Mouse (Mus musculus) adrenal gland, postnatal 10 days (tissue): ENCODE results near the gene Hdac10. TPM values are rescaled to one million over a fixed set of nuclear protein-coding genes. Genes with fewer than 3 reads are reported as not detected.
A peak's percentile ranks its signal among the peaks of the same experiment; 100 is the strongest.

Source experiments
- DNase-seq: peaks from one replicate; pipeline ENCODE4 v3.0.0; 2021; ENCODE audit warnings: mixed read lengths
- microRNA-seq: library from miRNA; unstranded; fragments of <30 nt; microRNA quantifications from one replicate; pipeline ENCODE4 v1.2.0, GENCODE M21; 2021
- total RNA-seq, 2 experiments: library from RNA; stranded (reverse); gene quantifications; 2 replicates each; pipeline ENCODE4 v1.2.3; 2021

Gene Hdac10
- total RNA-seq, 2 experiments from 2014 or later = 10.5 to 17.8 TPM

DNA sequence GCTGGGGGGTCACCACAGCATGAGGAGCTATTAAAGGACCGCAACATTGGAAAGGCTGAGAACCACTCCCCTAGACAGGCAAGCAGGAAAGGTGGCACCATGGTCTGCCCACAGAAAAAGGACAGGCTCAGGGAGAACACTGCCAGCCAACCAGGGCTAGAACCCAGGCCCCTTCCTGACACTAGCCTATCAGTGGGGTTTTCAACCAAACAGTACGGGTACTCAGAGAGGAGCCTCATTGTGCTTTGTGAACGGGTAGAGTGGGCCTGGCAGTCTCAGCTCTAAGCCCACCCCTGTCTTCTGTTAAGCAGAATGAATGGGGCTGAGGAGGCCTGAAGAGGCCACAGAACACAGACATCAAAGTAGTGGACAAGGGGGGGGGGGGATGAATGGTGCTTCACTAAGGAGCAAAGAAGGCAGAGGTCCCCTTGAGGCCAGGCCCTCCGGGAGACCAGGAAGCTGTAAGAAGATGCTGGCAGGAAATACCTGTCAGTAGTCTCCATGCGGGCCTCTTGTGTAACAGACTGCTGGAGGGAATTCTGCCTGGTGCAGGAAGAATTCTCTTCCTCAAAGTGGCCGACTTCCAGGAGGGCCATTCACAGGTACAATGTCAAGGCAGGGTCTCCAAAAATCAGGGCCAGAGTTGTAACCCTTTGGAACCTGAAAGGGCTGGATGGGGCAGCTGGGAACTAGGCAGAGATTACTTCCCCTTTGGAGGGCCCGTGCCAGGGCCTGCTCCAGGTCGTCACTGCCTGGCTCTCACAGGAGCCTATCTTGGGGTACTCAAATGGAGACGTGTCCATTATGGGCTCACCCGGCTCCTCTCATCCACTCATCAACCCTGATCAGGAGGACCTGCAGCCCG, 53.7 kb downstream of the Hdac10 start, which contains the start of gene Trabd:
TSS of gene Trabd (plus strand) at position 512 of the 865 bp plus-strand sequence.
- DNase-seq = peak; percentile 28

DNA sequence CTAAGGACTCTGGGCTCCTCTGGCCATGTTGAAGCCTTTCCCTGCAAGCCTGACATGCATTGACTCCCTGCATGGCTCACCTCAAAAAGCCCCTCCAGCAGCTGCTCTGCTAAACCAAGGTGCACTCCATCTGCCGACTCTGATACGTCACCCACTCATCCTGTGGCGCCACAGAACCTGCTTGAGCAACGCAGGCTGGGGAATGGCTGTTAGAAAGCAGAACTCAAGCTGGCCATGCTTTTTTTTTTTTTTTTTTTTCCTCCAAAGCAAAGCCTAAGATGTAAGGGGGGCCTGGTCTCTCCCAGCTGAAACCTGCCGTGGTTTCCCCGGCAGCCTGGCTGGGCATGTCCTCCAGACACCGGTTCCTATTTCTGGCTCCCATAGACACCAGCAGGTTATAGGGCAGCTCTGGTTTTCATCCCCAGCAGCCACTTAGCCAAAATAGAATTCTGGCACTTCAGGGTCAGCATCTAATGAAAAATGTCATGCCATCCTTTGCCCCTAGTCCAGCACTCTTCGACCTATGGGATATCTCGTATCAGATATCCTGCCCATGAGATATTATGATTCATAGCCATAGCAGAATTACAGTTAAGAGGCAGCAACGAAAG, 54.4 kb downstream of the Hdac10 start:
- DNase-seq = no peak

Small RNA genes within 50 kb of the gene (microRNA-seq; reads per million reads assigned to microRNA genes)
- gene Mir7118 = not detected

Other genes starting within 250 kb of the Hdac10 start
- gene Ttll8, start 174.3 kb downstream of the Hdac10 start, total RNA-seq = not detected
- gene Mlc1, start 149.7 kb downstream of the Hdac10 start, total RNA-seq = under 1 TPM in 1 of 2 experiments, not detected in 1; 0.09 TPM
- not detected for gene Mov10l1, start 145.8 kb downstream of the Hdac10 start, total RNA-seq
- 1 to 10 TPM; 1.5 to 1.9 TPM for gene Panx2, start 69.0 kb downstream of the Hdac10 start, total RNA-seq
- gene Trabd, start 53.6 kb downstream of the Hdac10 start, total RNA-seq = 10 to 100 TPM; 42.9 to 48.5 TPM
- 10 to 100 TPM; 29.8 to 29.9 TPM for gene Selenoo, start 39.6 kb downstream of the Hdac10 start, total RNA-seq
- 10 to 100 TPM; 13.5 to 18.6 TPM for gene Tubgcp6, start 5.6 kb downstream of the Hdac10 start, total RNA-seq
- 10 to 100 TPM; 10.1 to 19.3 TPM for gene Mapk12, start 12.0 kb upstream of the Hdac10 start, total RNA-seq
- 1 to 10 TPM; 5.1 to 7.3 TPM for gene Mapk11, start 20.9 kb upstream of the Hdac10 start, total RNA-seq
- gene Plxnb2, start 52.1 kb upstream of the Hdac10 start, total RNA-seq = 100 to 1,000 TPM in 1 of 2 experiments, 10 to 100 TPM in 1; 96.8 to 105 TPM
- gene Dennd6b, start 67.8 kb upstream of the Hdac10 start, total RNA-seq = 1 to 10 TPM; 4.7 to 7.4 TPM
- gene Ppp6r2, start 82.9 kb upstream of the Hdac10 start, total RNA-seq = 10 to 100 TPM; 41.8 to 52.0 TPM
- 10 to 100 TPM; 80.3 to 85.7 TPM for gene Sbf1, start 186.6 kb upstream of the Hdac10 start, total RNA-seq
- not detected for gene Adm2, start 194.0 kb upstream of the Hdac10 start, total RNA-seq
- gene Miox, start 205.7 kb upstream of the Hdac10 start, total RNA-seq = 1 to 10 TPM; 1.8 to 3.3 TPM
- 10 to 100 TPM; 38.6 to 41.9 TPM for gene Lmf2, start 227.0 kb upstream of the Hdac10 start, total RNA-seq
- gene Ncaph2, start 227.0 kb upstream of the Hdac10 start, total RNA-seq = 100 to 1,000 TPM in 1 of 2 experiments, 10 to 100 TPM in 1; 89.2 to 103 TPM
- gene Sco2, start 245.1 kb upstream of the Hdac10 start, total RNA-seq = 10 to 100 TPM; 34.7 to 43.7 TPM
- 1 to 10 TPM; 3.4 to 9.8 TPM for gene Tymp, start 248.3 kb upstream of the Hdac10 start, total RNA-seq